Mouse (Mus musculus) cerebellum, adult 2 months (tissue): ENCODE data around the gene Zfp867.

ENCODE experiments used
- CTCF ChIP-seq: fragments of 200-500 bp; IDR thresholded peaks from 2 replicates; pipeline ENCODE4 v1.5.1; 2011; ENCODE audit warnings: low read depth, mild to moderate bottlenecking, control low read depth, low read length, moderate library complexity, borderline replicate concordance; ENCODE audit not compliant: insufficient read depth
- POLR2A ChIP-seq: fragments of 200-500 bp; IDR thresholded peaks from 2 replicates; pipeline ENCODE4 v1.6.1; 2011; ENCODE audit warnings: low read length, control low read depth, borderline replicate concordance; ENCODE audit not compliant: insufficient read depth

GRCm38 (mm10) chr11:59450230-59450771 is 22.0 kb downstream of the Zfp867 start:
- TF ChIP-seq POLR2A (no peak), CTCF (no peak; the same call in 1 of the 2 replicates)
